Mouse (Mus musculus): ENCODE data around the gene Mfsd12. TPM values are rescaled to one million over a fixed set of nuclear protein-coding genes. Genes with fewer than 3 reads are reported as not detected.

The Mfsd12 gene
- polyA plus RNA-seq, 1 experiment from 2014 or later, result 11.5 TPM

GRCm38 (mm10) chr10:81377793-81378552, 20.7 kb downstream of the Mfsd12 start, which contains the start of gene Fzr1:
Gene Fzr1 (minus strand): TSS chr10:81378516.
- H3K36me3 ChIP-seq, result peaks cover 31% of the 10 kb centered on the region
- no peaks in the 10 kb centered on the region for H3K9me3 ChIP-seq (replicated peaks)
- WGBS, result under 1% methylated on average over 59 of the region's 59 CpGs
- peak within 1 kb of the TSS; percentile 90 for H3K27ac ChIP-seq
- H3K9ac ChIP-seq, result peak within 1 kb of the TSS; percentile 88
- H3K27me3 ChIP-seq, result no peaks in the 10 kb centered on the region
- H3K4me2 ChIP-seq, result peak within 1 kb of the TSS; percentile 83
- H3K4me3 ChIP-seq (replicated peaks), result peak within 1 kb of the TSS; percentile 78
- peak; percentile 66 for ATAC-seq (replicated peaks; ENCODE audit: low FRiP score)
- peaks cover 44% of the 10 kb centered on the region for H3K4me1 ChIP-seq

- peak overlapping the region; percentile 88 for H3K9ac ChIP-seq
- under 1% methylated on average over 46 of the region's 46 CpGs for WGBS
- H3K4me2 ChIP-seq, result peak overlapping the region; percentile 83
Measured at GRCm38 (mm10) chr10:81378553-81379182, 21.4 kb downstream of the Mfsd12 start.

GRCm38 (mm10) chr10:81379183-81379553, 21.9 kb downstream of the Mfsd12 start:
- peak overlapping the region; percentile 52 for H3K9ac ChIP-seq
- peak overlapping the region; percentile 78 for H3K4me3 ChIP-seq (replicated peaks)
- WGBS, result 58% methylated on average over 3 of the region's 3 CpGs
- H3K4me2 ChIP-seq, result peak overlapping the region; percentile 83
- peak overlapping the region; percentile 90 for H3K27ac ChIP-seq
- H3K27me3 ChIP-seq, result no peaks in the 10 kb centered on the region
- H3K4me1 ChIP-seq, result peaks cover 39% of the 10 kb centered on the region
- peaks cover 19% of the 10 kb centered on the region for H3K36me3 ChIP-seq
- no peak for ATAC-seq (replicated peaks; ENCODE audit: low FRiP score)
- H3K9me3 ChIP-seq (replicated peaks), result no peaks in the 10 kb centered on the region

More at GRCm38 (mm10) chr10:81378553-81379182, 21.4 kb downstream of the Mfsd12 start:
- Histone ChIP-seq H3K27ac (peak overlapping the region; percentile 90), H3K27me3 (no peaks in the 10 kb centered on the region), H3K9me3 (replicated peaks) (no peaks in the 10 kb centered on the region), H3K4me3 (replicated peaks) (peak overlapping the region; percentile 78), H3K36me3 (peaks cover 24% of the 10 kb centered on the region), H3K4me1 (peaks cover 44% of the 10 kb centered on the region)
- ATAC-seq (replicated peaks; ENCODE audit: low FRiP score), result peak; percentile 96

- Histone ChIP-seq H3K9ac (no peak overlapping the region), H3K4me2 (no peak overlapping the region), H3K36me3 (peaks cover 12% of the 10 kb centered on the region), H3K27ac (no peak overlapping the region), H3K27me3 (no peaks in the 10 kb centered on the region), H3K9me3 (replicated peaks) (no peaks in the 10 kb centered on the region), H3K4me1 (peaks cover 40% of the 10 kb centered on the region), H3K4me3 (replicated peaks) (no peak overlapping the region)
- WGBS, result 88% methylated on average over 6 of the region's 6 CpGs
- ATAC-seq (replicated peaks; ENCODE audit: low FRiP score), result no peak
Measured at GRCm38 (mm10) chr10:81379809-81380378, 22.6 kb downstream of the Mfsd12 start.

DNA sequence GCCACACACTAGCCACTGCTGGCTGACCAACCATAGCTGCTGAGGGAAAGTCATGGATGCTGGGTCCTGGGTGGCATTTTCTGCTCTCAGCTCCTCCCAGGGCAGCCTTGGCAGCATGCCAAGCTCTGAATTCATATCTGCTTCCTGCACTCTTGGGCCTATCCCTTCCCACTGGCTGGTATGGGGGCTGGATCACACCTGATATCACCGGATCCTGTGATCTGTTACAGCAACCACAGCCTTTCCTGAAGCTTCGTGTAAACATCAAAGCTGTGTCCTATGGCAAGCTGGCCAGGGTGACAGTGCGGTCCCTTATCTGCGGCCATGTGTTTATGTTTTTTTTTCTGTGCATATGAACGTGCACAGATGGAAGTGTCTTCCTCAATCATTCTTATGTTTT, 24.7 kb downstream of the Mfsd12 start:
- 73% methylated on average over 5 of the region's 5 CpGs for WGBS

DNA sequence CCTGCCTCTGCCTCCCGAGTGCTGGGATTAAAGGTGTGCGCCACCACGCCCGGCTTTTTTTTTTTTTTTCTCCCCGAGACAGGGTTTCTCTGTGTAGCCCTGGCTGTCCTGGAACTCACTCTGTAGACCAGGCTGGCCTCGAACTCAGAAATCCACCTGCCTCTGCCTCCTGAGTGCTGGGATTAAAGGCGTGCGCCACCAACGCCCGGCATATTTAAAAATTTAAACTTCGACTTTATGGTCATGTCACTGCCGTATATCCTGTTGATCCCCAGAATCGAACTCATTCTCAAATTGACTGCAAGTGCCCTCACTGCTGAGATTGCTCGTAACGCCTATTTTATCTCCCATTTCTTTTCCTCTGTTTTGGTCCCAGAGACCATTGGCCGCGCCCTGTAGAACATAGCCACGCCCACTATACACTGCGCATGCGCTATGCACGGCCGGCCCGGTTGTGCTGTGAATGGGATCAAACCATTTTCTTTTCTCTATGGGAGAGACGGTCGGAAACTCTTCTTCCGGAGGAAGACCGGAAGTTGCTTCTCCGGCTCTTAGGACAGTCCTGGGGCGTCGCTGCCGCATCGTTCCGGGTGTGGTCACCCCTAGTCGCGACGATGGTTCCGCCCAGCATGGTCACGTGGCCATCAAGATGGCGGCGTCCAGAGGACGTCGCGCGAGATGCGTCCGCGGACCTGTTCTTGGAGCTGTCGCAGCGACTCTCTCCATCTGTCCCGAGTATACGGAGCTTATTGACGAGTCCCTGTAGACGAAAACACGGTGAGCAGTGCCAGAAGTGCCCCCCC, 26.7 kb downstream of the Mfsd12 start, which contains the start of the genes Dohh and Gm48551:
Gene Dohh (plus strand): TSS at position 627 of the 803 bp plus-strand sequence.
Gene Gm48551 (plus strand): TSS at position 665 of the 803 bp plus-strand sequence.
- H3K36me3 ChIP-seq, result peaks cover 34% of the 10 kb centered on the region
- no peaks in the 10 kb centered on the region for H3K27me3 ChIP-seq
- WGBS, result 8% methylated on average over 54 of the region's 54 CpGs
- ATAC-seq (replicated peaks; ENCODE audit: low FRiP score), result peak; percentile 93
- peaks cover 23% of the 10 kb centered on the region for H3K4me1 ChIP-seq
- peak within 1 kb of the TSS; percentile 91 for H3K27ac ChIP-seq
- H3K4me3 ChIP-seq (replicated peaks), result peak within 1 kb of the TSS; percentile 96
- H3K9me3 ChIP-seq (replicated peaks), result no peaks in the 10 kb centered on the region
- peak within 1 kb of the TSS; percentile 83 for H3K9ac ChIP-seq
- peak within 1 kb of the TSS; percentile 90 for H3K4me2 ChIP-seq

More for the DNA sequence above, 24.7 kb downstream of the Mfsd12 start:
- H3K27me3 ChIP-seq, result no peaks in the 10 kb centered on the region
- peak overlapping the region; percentile 42 for H3K27ac ChIP-seq
- H3K4me3 ChIP-seq (replicated peaks), result no peak overlapping the region
- peaks cover 14% of the 10 kb centered on the region for H3K36me3 ChIP-seq
- no peak overlapping the region for H3K4me2 ChIP-seq
- peaks cover 33% of the 10 kb centered on the region for H3K4me1 ChIP-seq
- no peak overlapping the region for H3K9ac ChIP-seq
- H3K9me3 ChIP-seq (replicated peaks), result no peaks in the 10 kb centered on the region
- no peak for ATAC-seq (replicated peaks; ENCODE audit: low FRiP score)

DNA sequence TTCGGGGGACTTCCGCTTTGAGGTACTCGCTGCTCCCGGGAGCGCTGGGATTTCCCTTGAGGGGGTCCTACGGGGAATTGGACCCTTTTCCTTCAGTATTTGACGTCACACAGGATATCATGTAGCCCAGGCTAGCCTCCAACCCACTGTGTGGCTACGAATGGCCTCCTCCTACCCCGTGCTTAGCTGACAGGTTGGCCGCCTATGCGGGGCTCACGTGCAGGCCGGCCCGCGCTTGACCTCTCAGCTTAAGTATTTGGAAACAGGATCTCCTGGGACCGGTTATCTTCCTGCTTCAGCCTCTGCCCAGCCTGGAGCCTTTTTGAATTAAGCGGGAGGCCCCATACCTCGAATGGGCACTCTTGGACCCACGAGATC, 27.3 kb downstream of the Mfsd12 start:
- peaks cover 26% of the 10 kb centered on the region for H3K4me1 ChIP-seq
- peak overlapping the region; percentile 90 for H3K4me2 ChIP-seq
- no peaks in the 10 kb centered on the region for H3K27me3 ChIP-seq
- ATAC-seq (replicated peaks; ENCODE audit: low FRiP score), result peak; percentile 8
- under 1% methylated on average over 19 of the region's 19 CpGs for WGBS
- H3K9ac ChIP-seq, result peak overlapping the region; percentile 83
- H3K36me3 ChIP-seq, result peaks cover 37% of the 10 kb centered on the region
- H3K27ac ChIP-seq, result peak overlapping the region; percentile 91
- peak overlapping the region; percentile 96 for H3K4me3 ChIP-seq (replicated peaks)
- no peaks in the 10 kb centered on the region for H3K9me3 ChIP-seq (replicated peaks)

GRCm38 (mm10) chr10:81385603-81386306, 28.5 kb downstream of the Mfsd12 start:
- Histone ChIP-seq H3K4me1 (peaks cover 33% of the 10 kb centered on the region), H3K4me2 (peak overlapping the region; percentile 90), H3K36me3 (peaks cover 40% of the 10 kb centered on the region), H3K9ac (0 out of 2 replicates have a peak overlapping the region, but pooled peaks have one; percentile 5), H3K27ac (no peak overlapping the region), H3K27me3 (no peaks in the 10 kb centered on the region), H3K4me3 (replicated peaks) (peak overlapping the region; percentile 96), H3K9me3 (replicated peaks) (no peaks in the 10 kb centered on the region)
- ATAC-seq (replicated peaks; ENCODE audit: low FRiP score), result no peak
- 82% methylated on average over 22 of the region's 22 CpGs for WGBS

DNA sequence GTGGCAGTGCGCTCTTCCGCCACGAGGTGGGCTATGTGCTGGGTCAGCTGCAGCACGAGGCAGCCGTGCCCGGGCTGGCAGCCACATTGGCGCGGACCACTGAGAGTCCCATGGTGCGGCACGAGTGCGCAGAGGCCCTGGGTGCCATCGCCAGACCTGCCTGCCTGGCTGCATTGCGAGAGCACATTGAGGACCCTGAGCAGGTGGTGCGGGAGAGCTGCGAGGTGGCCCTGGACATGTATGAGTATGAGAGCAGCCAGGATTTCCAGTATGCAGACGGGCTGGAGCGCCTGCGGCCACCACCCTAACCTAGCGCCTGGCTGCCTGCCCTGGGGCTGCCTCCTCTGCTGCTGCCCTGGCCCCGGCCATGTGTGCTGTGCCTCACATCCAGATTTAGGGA, 30.4 kb downstream of the Mfsd12 start:
- WGBS, result 95% methylated on average over 20 of the region's 20 CpGs
- no peaks in the 10 kb centered on the region for H3K9me3 ChIP-seq (replicated peaks)
- no peaks in the 10 kb centered on the region for H3K27me3 ChIP-seq
- peaks cover 34% of the 10 kb centered on the region for H3K4me1 ChIP-seq
- peaks cover 40% of the 10 kb centered on the region for H3K36me3 ChIP-seq
- no peak overlapping the region for H3K9ac ChIP-seq
- H3K27ac ChIP-seq, result no peak overlapping the region
- no peak for ATAC-seq (replicated peaks; ENCODE audit: low FRiP score)
- no peak overlapping the region for H3K4me3 ChIP-seq (replicated peaks)
- H3K4me2 ChIP-seq, result no peak overlapping the region

GRCm38 (mm10) chr10:81388505-81389055, 31.3 kb downstream of the Mfsd12 start, which contains the start of gene Gm48552:
Gene Gm48552 (plus strand): TSS chr10:81389005.
- Histone ChIP-seq H3K27me3 (no peaks in the 10 kb centered on the region), H3K4me2 (no peak within 1 kb of the TSS), H3K9me3 (replicated peaks) (no peaks in the 10 kb centered on the region), H3K4me3 (replicated peaks) (no peak within 1 kb of the TSS), H3K27ac (peak within 1 kb of the TSS; percentile 55; the same call in 1 of the 2 replicates), H3K4me1 (peaks cover 42% of the 10 kb centered on the region), H3K36me3 (peaks cover 40% of the 10 kb centered on the region), H3K9ac (no peak within 1 kb of the TSS)
- WGBS, result 71% methylated on average over 5 of the region's 5 CpGs
- ATAC-seq (replicated peaks; ENCODE audit: low FRiP score), result no peak

Measured in kidney, embryonic 15.5 days (tissue).